Mouse (Mus musculus): ENCODE measurements at regions not wholly inside any gene's neighbourhood (a gene's known extent, or its start where the extent isn't known, plus 50 kb on each side); places are given as distances from the start of the nearest gene placed in this dataset.

GRCm38 (mm10) chr13:9824904-9825303 is 59.8 kb upstream of the Zmynd11 start:
- ATAC-seq (replicated peaks; ENCODE audit: poor library complexity, severe bottlenecking) = peak; percentile 91

- no peak for ATAC-seq (replicated peaks; ENCODE audit: poor library complexity, severe bottlenecking)
These were observed 52.2 kb upstream of the Zmynd11 start for GRCm38 (mm10) chr13:9817356-9817755.
